Mouse (Mus musculus): ENCODE data around the gene Gramd1b.

Gene Gramd1b

DNA sequence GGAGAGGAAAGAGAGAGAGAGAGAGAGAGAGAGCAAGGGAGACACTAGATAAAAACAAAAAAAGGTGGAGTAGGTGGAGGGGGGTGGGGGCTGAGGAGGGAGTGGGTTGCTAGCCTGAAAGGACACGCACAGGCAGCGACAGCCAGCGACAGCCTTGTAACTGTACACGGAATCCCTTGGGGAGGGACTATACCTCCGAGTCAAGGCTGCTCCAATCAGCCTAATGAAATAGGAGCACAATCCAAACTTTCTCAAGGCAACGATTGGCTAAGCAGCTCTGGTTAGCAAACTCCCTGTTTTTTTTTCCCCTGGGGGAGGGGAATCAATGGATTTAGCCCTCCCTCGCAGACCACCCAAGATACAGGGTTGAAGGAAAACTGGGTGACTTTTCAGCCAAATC is 75.0 kb downstream of the Gramd1b start:
- DNase-seq, result no peak

DNA sequence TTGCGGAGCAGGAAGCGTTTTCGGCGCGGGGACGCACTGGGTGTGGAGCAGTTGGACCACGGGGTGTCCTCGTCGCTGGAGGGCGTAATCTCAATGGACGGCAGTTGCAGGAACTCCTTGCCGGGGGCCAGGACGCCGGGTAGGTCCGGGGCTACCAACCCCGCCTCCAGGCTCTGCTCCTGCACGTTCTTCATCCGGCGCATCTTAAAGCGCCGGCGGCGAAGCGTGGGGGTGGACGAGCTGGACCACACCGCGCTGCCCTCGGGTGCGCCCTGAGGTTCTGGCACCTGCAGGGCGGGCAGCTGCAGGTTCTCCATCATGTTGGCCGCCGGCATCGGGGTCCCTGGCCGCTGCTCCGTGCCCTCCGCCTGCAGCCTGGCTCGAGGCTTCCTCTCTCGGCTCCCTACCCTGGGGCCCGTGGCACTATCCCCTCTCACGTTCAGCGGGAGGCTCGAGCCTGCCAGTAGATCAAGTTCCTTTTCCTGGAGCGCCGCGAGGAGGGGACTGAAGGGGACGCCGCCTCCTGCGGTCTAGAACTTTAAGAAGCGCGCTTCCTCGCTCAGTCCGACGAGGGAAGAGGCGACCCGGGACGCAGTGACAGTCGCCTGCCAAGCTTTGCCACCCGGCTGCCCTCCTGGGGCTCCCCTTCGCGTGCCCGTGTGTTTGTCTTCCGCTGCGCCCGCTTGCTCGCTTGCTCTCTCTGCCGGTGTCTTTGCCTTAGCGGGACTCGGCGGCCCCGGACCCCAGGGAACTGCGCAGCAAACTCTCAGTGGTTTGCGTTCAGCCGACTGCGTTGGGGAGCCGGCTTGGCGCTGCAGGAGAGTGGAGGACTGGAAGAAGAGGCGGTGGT is 75.6 kb downstream of the Gramd1b start:
- peak; percentile 62 for DNase-seq

DNA sequence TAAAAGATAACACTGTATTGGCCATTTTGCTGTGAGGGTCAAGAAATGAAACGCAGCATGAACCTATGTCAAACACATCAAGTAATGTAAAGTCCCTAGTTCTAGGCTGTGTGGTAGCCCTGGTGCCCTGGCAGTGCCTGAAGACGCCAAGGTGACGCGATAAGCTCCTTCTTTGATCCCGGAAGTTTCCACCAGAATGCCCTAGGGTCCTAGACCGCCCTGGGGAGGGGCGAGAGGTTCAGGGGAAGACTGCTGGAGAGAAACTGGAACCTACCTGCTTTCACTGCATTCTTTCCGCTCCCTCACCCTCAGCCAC is 76.2 kb downstream of the Gramd1b start:
- no peak for DNase-seq

DNA sequence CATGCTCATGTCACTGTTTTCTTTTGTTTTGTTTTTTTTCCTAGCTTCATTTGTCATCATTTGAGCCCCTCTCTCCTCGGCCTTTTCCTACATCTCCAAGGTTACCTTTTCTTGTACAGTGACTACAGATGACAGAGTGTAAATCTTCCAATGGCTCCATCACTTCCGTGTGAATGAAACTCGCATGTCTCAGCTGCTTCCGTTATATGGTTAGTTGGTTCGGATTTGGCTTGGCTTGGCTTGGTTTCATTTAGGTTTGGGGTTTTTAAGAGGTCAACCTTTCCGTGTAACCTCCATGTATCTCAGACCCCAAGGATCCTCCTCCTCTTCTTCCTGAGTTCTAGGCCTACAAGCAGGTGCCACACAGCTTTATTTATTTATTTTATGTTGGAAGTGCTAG is 77.3 kb downstream of the Gramd1b start:
- no peak for DNase-seq

DNA sequence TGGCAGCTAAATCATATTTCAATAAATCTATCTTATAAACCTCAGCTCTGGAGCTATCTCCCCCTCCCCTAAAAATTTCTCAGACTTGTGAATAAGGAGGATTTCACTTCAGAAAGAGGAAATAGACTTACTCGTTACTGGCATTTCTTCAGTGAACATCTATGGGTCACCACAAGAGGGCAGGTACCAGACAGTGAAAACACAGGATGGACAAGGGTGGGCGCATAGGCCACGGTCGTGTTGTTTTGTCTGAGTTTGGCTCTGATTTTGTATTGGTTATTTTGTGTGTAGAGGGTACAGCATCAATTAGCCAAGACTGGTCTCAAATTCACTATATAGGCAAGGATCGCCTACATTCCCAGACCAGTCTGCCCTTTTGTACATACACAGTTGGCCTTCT is 79.0 kb downstream of the Gramd1b start:
- DNase-seq, result no peak

DNA sequence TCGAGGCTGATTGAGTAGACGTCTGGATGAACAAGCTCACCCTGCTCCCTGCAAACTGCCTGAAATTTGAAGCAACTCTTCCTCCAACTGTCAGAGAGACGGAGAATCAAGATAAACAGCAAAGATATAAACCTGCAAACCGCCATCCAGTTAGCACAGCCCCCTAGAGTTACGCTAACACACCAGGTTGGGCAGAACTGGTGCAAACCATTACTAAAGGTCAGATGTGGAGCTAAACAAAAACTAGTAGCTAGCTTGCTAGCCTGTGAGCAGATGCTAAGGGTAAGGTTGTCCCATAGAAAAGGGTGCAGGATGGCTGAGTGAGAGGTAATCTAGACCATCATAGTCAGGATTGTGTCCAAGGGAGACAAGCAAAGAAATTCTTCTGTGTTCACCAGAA is 80.4 kb downstream of the Gramd1b start:
- no peak for DNase-seq

DNA sequence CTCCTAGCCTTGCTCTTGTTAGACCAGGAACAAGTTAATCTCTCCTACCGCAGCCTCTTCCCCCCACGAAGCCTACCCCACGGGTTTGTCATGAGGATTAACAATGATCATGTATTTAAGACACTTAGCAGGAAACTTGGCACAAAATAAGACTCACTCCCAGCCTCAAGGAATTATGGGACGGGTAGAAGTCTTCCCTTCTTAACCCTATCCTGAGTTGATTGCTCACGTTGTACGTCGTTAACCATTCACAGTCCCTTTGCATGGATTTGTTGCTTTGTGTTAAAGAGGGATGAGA is 80.8 kb downstream of the Gramd1b start:
- DNase-seq, result no peak

DNA sequence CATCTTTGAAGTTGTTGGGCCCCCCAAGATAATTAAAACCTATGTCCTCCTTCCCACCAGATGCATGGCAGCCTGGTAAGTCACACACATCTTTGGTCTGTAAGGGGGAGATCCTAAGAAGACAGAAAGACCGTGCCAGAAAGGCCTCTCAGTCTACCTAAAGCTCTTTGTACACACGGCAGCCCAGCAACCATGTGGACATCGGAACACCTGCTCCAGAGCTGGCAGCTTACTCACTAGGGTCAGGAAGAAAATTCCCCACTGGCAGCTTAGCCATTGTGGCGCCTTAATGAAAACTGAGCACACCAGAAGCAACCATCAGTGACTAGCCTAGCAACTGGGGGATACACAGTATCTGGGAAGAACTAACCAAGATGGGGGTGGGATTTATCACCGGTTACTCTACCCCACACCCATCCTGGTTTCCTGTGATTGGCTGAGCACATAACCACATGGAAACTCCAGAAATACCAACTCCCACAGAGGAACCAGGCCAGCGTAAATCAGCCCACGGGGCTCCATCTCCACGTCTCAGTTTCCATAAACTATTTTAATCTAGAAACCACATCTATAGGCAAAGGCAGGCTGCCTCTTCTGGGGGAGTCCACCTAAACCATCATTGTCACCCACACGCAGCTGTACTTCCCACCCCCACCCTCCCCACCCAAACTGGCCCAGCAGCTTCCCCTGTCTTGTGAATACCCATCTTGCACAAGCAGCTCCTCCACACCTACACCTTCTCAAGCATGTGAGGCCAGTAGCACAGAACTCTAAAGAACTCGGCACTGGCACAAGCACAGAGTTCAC is 81.4 kb downstream of the Gramd1b start:
- DNase-seq, result peak; percentile 25

DNA sequence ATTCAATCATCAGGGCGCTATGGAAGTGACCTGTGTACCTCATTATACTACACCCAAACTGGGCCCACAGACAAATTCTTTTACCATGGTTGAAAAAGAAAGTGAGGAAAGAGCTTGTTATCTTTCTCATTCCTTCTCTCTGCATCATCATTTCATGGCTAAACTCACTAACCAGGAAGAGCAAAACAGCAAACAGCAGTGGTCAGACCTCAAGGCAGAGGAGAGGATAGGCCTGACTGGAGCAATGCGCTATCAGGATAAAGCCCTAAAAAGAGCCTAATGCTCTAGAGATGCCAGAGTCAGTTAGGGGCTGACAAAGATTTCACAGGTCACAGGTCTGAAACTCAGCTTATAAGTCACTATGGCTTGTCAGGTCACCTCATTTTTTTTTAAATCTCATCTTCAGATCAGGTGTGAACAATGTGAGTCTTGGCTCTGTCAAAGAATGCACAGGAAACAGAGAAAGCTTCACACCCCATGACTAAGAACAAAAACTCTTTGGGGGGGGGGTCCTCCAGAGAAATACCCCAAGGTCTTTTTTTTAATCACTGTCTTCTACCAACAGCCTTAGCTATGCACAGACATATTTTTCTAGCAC is 82.4 kb downstream of the Gramd1b start:
- DNase-seq, result no peak

DNA sequence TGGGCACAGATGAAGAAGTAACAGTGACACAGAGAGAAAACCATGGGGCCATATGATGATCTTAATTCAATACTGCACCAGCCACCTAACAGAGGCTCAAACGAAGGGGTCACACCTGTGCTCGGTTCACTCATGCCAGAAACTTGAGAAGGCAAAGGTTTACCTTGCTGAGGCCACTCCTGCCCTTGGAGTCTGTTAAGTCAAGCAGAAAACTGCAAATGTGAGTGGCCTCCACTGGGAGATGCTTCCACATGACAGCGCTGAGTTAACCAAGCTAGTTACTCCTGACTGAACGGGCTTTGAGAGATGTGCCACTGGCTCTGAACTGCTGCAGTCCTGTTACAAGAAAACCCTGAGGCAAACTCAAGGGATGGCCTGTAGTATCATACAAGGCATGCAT is 83.9 kb downstream of the Gramd1b start:
- no peak for DNase-seq

DNA sequence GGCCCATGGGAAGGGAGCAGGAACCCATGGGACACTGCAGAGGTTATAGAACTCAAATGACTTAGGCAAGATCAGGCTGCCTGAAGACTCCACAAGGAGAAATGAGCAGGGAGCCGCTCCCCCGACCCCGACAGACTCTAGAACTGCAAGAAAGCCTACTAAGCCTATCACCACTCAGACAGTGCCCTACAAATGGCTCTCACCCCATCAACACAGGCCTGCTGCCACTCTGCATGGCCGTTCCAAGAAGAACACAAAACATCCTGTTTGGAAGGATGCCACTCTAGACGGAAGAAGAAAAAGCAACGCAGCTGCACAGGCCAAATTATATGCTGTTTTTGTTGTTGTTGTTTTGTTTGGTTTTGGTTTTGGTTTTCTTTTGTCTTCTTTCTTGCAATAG is 86.2 kb downstream of the Gramd1b start:
- no peak for DNase-seq

DNA sequence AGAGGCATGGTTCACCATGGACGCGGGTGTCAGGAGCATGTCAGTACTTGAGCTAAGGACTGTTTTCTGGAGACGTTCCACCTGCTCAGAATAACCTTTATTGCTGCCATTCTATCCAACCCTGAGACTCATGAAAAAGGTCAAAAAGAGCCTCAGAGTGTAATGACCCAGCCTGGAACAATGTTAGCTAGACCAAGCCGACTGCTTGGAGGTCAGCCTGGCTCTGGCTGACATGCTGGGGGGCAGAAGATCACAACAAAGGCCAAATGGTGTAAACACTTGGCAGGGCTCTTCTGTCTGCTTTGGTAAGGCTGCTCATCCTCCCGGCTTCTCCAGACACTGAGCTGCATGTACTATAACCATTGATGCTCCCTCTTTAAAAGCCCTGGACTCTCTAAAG is 88.4 kb downstream of the Gramd1b start:
- no peak for DNase-seq

DNA sequence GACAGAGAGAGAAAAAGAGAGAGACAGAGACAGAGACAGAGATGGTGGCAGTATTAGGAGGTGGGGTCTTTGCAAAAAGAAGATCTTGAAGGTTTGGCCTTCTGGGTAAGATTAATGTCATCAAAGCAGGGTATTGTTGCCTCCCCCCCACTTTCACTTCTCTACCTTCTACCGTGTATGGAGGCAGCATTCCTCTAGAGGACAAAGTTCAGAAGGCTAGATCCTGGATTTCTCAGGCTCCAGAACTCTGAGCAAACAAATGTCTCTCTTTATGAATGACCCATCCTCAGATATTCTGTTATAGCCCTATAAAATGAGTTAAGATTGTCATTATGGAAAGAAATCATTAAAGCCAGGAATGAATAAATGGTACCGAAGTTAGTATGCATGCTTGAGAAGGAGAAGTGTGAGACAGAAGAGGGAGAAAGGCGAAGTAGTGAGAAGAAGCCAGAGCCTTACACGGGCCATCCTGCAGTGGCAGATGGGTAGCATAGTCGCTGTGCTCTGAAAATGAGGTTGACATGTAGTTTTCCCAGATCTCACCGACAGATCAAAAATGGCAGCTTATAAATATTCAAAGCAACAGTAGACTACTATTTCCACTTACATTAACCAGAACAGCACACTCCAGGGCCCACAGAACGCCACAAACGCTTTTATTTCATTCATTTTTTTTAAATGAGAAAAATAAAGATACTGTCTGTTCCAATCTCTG is 91.1 kb downstream of the Gramd1b start:
- DNase-seq, result no peak

DNA sequence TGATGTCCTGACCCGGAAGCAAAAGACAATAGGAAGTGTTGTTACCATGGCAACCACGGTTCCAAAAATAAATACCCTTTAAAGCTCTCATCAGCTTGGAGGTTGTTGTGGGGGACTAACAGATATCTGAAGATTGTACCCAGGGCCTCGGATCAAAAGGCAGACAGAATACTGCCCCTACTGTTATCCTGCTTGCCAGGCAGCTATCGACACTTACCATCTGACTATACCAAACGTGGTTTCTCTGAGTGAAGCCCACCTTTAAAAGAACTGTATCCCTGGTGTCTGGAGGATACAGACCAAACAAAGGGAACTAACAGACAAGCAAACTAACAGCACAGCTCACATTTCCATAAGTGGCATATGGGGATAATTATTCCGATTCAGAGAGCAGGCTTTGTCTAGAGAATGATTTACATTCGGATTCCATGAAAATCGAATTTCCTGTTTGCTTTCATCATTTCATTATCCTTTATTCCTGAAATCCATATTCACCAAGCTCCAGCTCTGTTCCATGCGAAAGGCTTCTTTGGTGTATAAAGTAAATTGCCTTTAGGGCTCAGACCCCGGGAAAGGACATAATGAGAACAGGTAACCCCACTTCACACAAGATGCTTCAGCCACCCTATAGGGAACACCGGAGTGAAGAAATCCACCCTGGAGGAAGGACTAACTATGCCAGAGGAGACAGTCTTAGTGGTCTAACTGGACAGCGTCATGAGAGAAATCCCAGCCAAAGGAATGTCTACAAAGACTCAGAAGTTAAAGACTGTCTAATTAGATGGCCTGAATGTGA is 92.3 kb downstream of the Gramd1b start:
- DNase-seq, result no peak

DNA sequence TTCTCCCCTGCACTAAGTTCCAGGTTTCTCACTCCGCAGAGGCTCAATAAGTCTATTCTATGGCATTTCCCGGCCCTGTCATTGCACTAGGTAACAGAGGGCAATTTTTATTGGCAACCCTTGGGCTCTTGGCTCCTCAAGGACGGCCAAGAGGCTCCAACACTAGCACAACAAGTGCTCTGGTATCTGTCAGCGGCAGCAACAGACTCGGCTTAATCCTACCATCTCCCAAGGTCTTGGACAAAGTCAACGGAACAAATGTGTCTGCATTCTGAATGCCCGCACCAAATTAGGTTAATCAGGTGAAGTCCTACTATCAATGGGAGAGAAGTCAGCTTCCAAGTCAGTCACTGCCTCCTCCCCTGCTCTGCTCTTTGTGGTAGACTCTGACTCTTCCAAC is 93.3 kb downstream of the Gramd1b start:
- no peak for DNase-seq

DNA sequence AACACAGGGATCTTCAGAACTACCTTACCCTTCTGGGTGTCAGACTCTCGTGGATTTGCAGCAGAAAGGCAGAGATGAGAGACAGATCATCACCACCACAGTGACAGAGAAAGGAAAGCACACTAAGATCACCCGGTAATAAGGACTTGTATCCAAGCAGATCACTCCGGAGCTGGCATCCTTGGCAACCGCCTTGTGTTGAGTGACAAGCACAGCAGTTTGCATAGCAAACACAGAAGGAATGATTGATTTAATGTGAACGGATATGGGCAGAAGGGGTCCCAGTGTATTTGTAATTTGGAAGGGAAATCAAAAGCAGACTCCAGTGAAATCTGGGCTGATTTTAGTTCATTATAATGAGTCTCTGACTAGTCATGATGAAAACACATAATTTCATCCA is 97.9 kb downstream of the Gramd1b start:
- DNase-seq, result no peak

DNA sequence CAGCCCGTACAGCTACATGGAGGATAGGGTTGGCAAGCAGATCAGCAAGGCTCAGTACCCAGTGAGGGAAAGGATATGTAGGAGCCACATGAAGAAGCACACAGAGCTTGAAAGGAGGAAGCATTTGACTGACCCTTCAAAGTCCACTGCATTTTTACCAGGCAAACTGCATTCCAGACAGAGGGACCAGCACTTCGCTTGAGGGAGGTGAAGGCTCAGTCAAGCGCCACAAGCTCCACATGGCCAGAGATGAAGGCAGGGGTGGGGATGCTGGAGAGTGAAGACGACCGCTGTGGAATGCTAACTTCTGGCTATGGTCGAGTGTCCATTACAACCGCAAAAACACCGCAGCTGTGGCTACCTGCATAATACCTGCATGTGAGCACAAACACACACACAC is 100.2 kb downstream of the Gramd1b start:
- DNase-seq, result no peak

DNA sequence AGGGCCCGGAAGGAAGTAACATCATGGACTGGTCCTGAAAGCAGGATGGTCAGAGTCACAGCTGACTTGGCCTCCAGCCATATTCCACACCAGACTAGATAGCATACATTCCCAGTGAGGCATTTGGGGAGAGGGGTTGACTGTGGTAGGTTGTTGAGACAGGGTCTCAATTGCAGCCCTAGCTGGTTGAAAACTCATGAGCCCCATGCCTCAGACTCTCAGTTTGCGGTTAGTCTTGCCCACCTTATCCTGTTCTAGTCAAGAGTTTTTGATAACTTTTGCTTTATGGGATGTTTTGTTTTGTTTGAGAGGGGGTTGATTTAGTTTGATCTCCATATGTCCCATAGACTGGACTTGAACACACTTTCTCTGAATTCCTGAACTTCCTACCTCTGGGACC is 103.5 kb downstream of the Gramd1b start:
- no peak for DNase-seq

DNA sequence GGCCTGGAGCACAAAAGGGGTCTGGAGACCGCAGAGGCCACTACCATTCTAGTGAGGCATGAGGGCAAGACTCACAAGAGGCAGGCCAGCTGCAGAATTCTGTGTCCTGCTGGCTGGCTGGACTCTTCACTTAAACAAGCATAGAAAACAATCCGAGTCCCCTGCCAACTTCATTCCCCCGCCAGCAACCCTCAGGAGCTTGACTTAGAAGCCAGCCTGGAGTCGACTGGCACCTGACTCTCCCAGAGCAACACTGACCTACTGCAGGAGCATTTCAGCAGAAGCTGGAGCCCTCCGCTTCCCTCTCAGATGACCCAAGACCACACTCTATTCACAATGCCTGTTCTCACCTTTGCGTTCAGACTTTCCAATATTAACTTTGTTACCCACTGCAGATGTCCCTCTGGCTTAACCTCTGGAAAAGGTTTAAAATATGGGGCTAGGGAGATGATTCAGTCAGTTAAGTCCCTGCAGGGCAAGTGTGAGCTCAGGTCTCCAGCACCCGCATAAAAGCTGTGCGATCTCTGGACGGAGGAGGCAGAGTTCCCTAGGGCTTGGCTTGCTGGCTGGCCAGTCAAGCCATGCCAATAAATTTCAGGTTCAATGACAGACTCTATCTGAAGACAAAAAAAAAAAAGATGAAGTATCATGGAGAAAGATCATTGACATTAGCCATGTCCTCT is 104.8 kb downstream of the Gramd1b start:
- no peak for DNase-seq

DNA sequence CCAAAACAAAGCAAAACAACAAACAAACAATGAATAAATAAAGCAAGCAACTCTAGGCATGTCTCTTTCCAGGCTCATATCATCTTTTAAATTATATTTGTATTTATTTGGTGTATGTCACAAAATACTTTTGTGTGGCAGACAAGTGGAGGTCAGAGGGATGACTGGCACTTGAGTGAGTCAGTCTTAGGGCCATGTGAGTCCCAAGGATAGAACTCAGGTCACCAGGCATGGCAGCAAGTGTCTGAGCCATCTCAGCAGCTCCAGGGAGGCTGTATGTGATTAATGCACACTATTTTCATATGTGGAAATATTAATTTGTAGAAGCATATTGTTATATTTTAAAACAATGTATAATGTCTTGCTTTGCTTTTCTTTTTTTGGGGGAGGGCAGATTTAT is 106.3 kb downstream of the Gramd1b start:
- DNase-seq, result no peak

DNA sequence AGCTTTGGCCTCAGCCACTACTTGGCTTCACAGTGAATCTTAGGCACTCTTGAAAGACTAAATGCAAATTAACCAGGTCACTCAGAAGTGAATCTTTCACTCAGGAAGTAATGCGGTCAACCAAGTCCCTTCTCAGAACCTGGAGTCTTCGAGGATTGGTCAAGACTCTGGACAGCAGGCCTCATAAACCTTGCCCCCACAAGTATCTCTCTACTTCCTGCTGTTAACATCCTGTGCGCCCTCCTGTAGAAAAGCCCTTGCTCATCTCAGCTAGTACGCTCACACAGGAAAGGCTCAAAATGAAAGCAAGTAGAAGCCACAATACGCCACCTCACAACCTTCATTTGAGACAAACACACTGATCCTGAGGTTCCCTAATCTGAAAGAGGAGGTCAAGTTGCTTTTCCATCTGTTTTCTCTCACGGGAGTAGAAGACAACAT is 107.7 kb downstream of the Gramd1b start:
- DNase-seq, result no peak

DNA sequence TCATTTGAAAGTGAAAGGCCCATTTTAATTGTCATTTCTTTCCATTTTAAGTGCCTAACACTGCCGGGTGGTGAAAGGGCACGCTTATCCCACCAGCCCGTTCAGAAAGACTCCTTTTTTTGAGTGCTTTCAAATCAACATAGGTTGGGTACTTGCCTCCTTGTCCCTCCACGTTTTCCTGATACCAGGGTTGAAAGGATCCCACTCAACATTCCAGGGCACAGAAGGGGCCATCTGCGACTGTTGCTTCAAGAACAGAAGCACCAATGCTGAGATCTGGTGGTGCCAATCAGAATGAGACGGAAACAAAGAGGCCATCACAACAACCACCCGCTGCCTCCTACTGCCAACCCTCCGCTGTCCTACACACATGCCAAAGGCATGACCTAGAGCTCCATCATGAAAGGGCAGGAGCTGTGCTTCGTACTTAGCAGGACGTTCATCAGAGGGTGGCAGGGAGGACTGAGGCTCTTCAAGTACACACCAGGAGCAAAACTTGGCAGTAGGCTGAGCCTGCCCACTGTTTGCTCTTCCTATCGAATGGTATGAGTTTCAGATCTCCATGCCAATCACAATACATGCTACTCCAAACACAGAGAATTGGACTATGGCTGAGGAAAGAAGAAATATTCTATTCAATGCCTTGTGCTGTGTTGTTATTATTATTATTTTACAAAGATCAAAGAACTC is 108.7 kb downstream of the Gramd1b start:
- DNase-seq, result no peak

Measured in right cerebral cortex, postnatal 14 days (tissue).